Mouse (Mus musculus) left cerebral cortex, adult 6 months (tissue): ENCODE results near the gene Plcd4. TPM values are rescaled to one million over a fixed set of nuclear protein-coding genes. Genes with fewer than 3 reads are reported as not detected.

Source experiments
- long read RNA-seq, 2 experiments: library from polyadenylated mRNA; unstranded; transcript quantifications; one replicate each; pipeline ENCODE4 v2.0.0; 2019 to 2020
- polyA plus RNA-seq: library from polyadenylated mRNA; unstranded; fragments of <200 nt; fragmentation: Nextera tagmentation; gene quantifications from 2 replicates; pipeline ENCODE4 v1.2.3, GENCODE M21; 2021

The Plcd4 gene
- 11.9 and 16.0 TPM in 2 replicates for polyA plus RNA-seq
- long read RNA-seq, experiment 1, transcript Plcd4-204 (17 exons, 2,720 nt) = major isoform, 61 of 103 reads
- long read RNA-seq, experiment 1, transcript Plcd4-203 (10 exons, 1,749 nt) = minor isoform, 6 of 103 reads
- long read RNA-seq, experiment 1, partial matches to known transcripts = 10 of 103 reads
- long read RNA-seq, experiment 1, other reads (novel, unspliced or antisense) = 26 of 103 reads
- long read RNA-seq, experiment 2, transcript Plcd4-204 (17 exons, 2,720 nt) = major isoform, 8 of 16 reads
- long read RNA-seq, experiment 2, partial matches to known transcripts = 4 of 16 reads
- long read RNA-seq, experiment 2, other reads (novel, unspliced or antisense) = 1 of 16 reads

GRCm38 (mm10) chr1:74542451-74542961, at the start of gene Plcd4:
TSS of gene Plcd4 (plus strand) at chr1:74542888.

GRCm38 (mm10) chr1:74505721-74506464, 36.8 kb upstream of the Plcd4 start, which contains the start of gene Cnot9:
TSS of gene Cnot9 (plus strand) at chr1:74506058.

GRCm38 (mm10) chr1:74544184-74544583, 1.5 kb downstream of the Plcd4 start, which contains the start of gene Usp37:
TSS of gene Usp37 (minus strand) at chr1:74544284.

DNA sequence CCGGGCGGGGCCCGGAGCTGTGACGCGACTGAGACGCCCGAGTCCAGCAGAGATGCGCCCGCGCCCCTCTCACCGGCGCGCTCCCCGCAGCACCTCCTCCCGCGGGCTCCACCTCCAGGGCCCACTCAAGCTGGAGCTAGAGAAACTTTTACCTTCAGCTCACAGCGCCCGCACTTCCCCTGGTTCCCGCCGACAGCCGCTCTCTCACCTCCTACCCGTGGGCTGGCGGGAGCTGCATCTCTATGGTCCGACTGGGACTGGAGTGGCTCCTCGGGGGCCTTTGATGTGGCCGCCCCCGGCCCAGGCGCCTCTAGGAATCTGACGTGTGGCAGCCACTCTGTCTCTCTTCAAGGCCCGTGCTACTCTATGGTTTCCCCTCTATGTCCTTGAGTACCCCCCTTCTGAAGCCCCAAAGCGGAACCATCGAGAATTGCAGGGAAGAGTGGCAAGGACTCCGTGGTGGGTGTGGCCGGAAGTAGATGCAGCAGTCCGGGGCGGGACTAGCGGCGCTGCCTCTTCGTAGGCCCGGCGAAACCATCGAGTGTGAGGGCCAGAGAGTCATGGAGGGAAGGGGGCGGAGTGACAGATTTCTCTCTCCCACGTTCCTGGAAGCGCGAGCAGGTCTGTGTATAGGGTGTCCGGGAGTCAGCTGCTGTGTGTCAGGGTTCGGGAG, 45.2 kb downstream of the Plcd4 start, which contains the start of the genes Zfp142 and Bcs1l:
TSS of gene Zfp142 (minus strand) at position 474 of the 673 bp plus-strand sequence.
TSS of gene Bcs1l (plus strand) at position 517 of the 673 bp plus-strand sequence.

DNA sequence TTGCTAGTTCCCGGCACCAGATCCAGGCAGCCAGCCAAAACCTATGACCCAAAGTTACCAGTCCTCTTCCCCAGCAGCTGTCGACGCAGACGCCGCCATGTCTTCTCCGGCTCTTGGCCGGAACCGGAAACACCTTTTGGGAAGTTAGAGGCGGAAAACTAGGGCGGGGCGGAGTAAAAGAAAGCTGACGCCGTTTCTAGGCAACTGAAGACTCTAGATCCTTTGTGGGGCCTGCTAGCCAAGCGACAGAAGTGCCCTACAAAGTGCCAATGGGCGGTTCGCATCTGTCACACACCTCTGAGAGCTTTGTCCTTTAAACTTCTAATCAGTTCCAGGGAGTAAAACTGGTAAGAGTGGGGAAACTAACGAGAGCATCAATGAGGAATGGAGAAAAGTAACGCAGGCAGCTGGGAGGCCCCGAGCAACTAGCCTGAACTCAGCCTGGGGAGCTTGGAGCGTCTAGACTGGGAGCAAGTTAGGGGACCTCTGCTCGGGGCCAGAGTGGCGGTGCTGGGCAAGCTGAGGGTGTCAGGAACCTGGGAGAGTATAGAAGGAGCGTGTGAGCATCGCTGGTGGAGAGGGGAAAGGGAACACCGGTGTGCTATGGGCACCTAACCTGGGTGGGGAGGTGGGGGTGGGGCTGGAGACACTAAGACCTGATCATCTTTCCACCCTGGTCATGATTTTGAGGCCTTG, 58.7 kb downstream of the Plcd4 start, which contains the start of the genes Rnf25 and Stk36:
TSS of gene Rnf25 (minus strand) at position 131 of the 696 bp plus-strand sequence.
TSS of gene Stk36 (plus strand) at position 179 of the 696 bp plus-strand sequence.

Other genes with a start within 250 kb of the Plcd4 start
- gene Tmbim1, start 237.3 kb upstream of the Plcd4 start, polyA plus RNA-seq = 28.0 and 40.1 TPM in 2 replicates
- gene Catip, start 180.8 kb upstream of the Plcd4 start, polyA plus RNA-seq = 0.73 and 0.80 TPM in 2 replicates
- 1.5 and 2.1 TPM in 2 replicates for gene Slc11a1, start 167.7 kb upstream of the Plcd4 start, polyA plus RNA-seq
- gene Ctdsp1, start 151.4 kb upstream of the Plcd4 start, polyA plus RNA-seq = 4.5 and 7.5 TPM in 2 replicates
- gene Vil1, start 133.5 kb upstream of the Plcd4 start, polyA plus RNA-seq = 0.20 and 0.38 TPM in 2 replicates
- gene Cnot9, start 36.8 kb upstream of the Plcd4 start, polyA plus RNA-seq = 18.9 and 20.1 TPM in 2 replicates
- 12.7 and 18.1 TPM in 2 replicates for gene Usp37, start 1.4 kb downstream of the Plcd4 start, polyA plus RNA-seq
- 6.0 and 7.1 TPM in 2 replicates for gene Zfp142, start 45.4 kb downstream of the Plcd4 start, polyA plus RNA-seq
- gene Bcs1l, start 45.4 kb downstream of the Plcd4 start, polyA plus RNA-seq = 23.3 and 24.6 TPM in 2 replicates
- gene Rnf25, start 58.5 kb downstream of the Plcd4 start, polyA plus RNA-seq = 24.0 and 26.0 TPM in 2 replicates
- 0.83 and 0.85 TPM in 2 replicates for gene Stk36, start 58.6 kb downstream of the Plcd4 start, polyA plus RNA-seq
- 1.2 and 1.4 TPM in 2 replicates for gene Ttll4, start 118.9 kb downstream of the Plcd4 start, polyA plus RNA-seq
- 4.4 and 4.7 TPM in 2 replicates for gene Cyp27a1, start 170.7 kb downstream of the Plcd4 start, polyA plus RNA-seq
- gene Prkag3, start 206.3 kb downstream of the Plcd4 start, polyA plus RNA-seq = not detected in 2 replicates
- gene Wnt6, start 229.0 kb downstream of the Plcd4 start, polyA plus RNA-seq = 0.97 and 1.8 TPM in 2 replicates
- gene Wnt10a, start 248.6 kb downstream of the Plcd4 start, polyA plus RNA-seq = 15.5 and 19.0 TPM in 2 replicates